Mouse (Mus musculus): ENCODE data around the gene Tlr9.

DNA sequence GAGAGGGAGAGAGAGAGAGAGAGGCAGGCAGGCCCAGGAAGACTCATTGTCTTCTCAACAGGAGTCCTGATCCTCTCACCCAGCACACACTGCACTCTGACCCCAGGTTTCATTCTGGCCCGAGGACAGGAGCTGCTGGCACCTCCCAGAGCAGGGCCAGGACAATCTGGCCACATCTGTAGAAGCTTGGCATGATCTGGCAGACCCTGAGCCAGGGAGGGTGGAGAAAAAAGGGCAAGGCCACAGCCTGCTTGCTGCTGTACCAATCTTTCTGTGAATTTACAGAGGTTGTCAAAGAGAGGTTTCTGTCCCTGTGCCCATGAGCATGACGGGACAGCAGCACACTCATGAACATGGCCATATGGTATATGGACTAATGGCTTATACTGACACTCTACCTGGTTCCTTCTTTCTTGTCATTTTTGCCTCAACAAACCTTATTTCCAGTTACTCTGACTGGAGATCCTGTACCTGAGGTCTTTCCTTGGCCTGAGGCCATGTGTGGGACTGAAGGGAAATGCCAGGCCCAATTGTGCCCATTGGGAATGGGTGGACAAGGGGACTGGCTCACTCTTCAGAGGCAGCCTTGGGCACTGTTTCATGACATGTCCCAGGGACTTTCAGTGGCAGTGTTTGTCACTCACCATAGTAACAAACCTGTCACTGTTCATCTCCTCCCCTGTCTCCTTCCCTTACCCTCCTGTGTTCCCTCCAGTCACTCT, 44.7 kb downstream of the Tlr9 start:
- TF ChIP-seq CTCF (IDR thresholded peaks at IDR 0.05; ENCODE audit: extremely low read depth, insufficient read length, insufficient replicate concordance, low read depth, low read length) = no peak
- TF ChIP-seq POLR2A (IDR thresholded peaks at IDR 0.05; ENCODE audit: low read depth, low read length) = no peak

Measured in small intestine, adult 2 months (tissue).